Mouse (Mus musculus): ENCODE results near the gene Ankrd65. TPM values are rescaled to one million over a fixed set of nuclear protein-coding genes. Genes with fewer than 3 reads are reported as not detected.

Gene Ankrd65
- total and polyA plus RNA-seq, 3 experiments, result not detected

- dilution Hi-C loops (cut with MboI; ENCODE audit: extremely low pct_ligation_motif_present, extremely low pct_unique_long_range_greater_than_20kb, low sequenced_read_pairs), result no loop called here
Observed at GRCm38 (mm10) chr4:155848434-155849095, 58.3 kb downstream of the Ankrd65 start.

More at GRCm38 (mm10) chr4:155848434-155849095, 58.3 kb downstream of the Ankrd65 start:
- Histone ChIP-seq H3K4me1 (ENCODE audit: control insufficient read depth in 1 of 2, insufficient read depth in 2 of 2) (peaks cover 17 to 54% of the 10 kb centered on the region in 2 experiments), H3K36me3 (replicated peaks in 1 of 2; ENCODE audit: control insufficient read depth in 1 of 2, insufficient read depth in 1 of 2, low read length in 1 of 2) (peaks cover 4 to 29% of the 10 kb centered on the region in 2 experiments), H3K4me3 (replicated peaks in 1 of 3; ENCODE audit: low read depth in 2 of 3, low read length in 2 of 3, poor library complexity in 1 of 3) (peak overlapping the region; percentile 85 to 96 (median 89)), H3K79me2 (replicated peaks; ENCODE audit: control insufficient read depth, extremely low read depth, insufficient read depth, poor library complexity, severe bottlenecking) (peaks cover 19% of the 10 kb centered on the region), H3K27me3 (replicated peaks) (no peaks in the 10 kb centered on the region), H3K9ac (ENCODE audit: insufficient read depth, low read depth) (peak overlapping the region; percentile 89), H3K9me3 (replicated peaks; ENCODE audit: low read length) (no peaks in the 10 kb centered on the region), H3K4me2 (ENCODE audit: insufficient read depth, low read depth, poor library complexity, severe bottlenecking) (peak overlapping the region; percentile 90), H3K27ac (ENCODE audit: insufficient read depth, low read depth) (no peak overlapping the region)
- no peak for DNase-seq (ENCODE audit: extremely low read depth)
- no peak for TF ChIP-seq MAZ (IDR thresholded peaks at IDR 0.05; ENCODE audit: low read depth, low read length)
- peak; percentile 60; the same call in 1 of the 2 replicates for TF ChIP-seq SIN3A (IDR thresholded peaks at IDR 0.05; ENCODE audit: low read length)
- peak; percentile 57 for TF ChIP-seq CHD2 (IDR thresholded peaks at IDR 0.05; ENCODE audit: low read length)
- TF ChIP-seq BHLHE40 (IDR thresholded peaks at IDR 0.05; ENCODE audit: low read depth, low read length), result no peak
- peak; percentile 51; the same call in 1 of the 2 replicates for TF ChIP-seq IRF4 (IDR thresholded peaks at IDR 0.05; ENCODE audit: low read depth, low read length)
- TF ChIP-seq TCF12 (IDR thresholded peaks at IDR 0.05; ENCODE audit: low read depth, low read length), result peak; percentile 35; the same call in 1 of the 2 replicates
- peak; percentile 34; the same call in 1 of the 2 replicates for TF ChIP-seq ELF1 (IDR thresholded peaks at IDR 0.05; ENCODE audit: low read depth, low read length)
- no peak for TF ChIP-seq NELFE (IDR thresholded peaks at IDR 0.05; ENCODE audit: low read depth, low read length)
- in situ Hi-C loops (cut with MboI; ENCODE audit: low pct_ligation_motif_present, low pct_unique_long_range_greater_than_20kb, low sequenced_read_pairs), result no loop called here

Other genes with a start within 250 kb of the Ankrd65 start
Only the 20 nearest of the 28 such genes appear.
- gene Gm10563, start 145.0 kb upstream of the Ankrd65 start, total RNA-seq (2012; rRNA removed), result not detected in 2 replicates
- not detected in 2 replicates for gene Gm10563, start 145.0 kb upstream of the Ankrd65 start, total RNA-seq (2014; rRNA removed)
- gene Gm10563, start 145.0 kb upstream of the Ankrd65 start, polyA plus RNA-seq (2012; ENCODE audit: insufficient read length, low read depth), result not detected in 2 replicates
- gene Mmp23, start 137.1 kb upstream of the Ankrd65 start, total RNA-seq (2012; rRNA removed), result 3.3 and 7.9 TPM in 2 replicates
- gene Mmp23, start 137.1 kb upstream of the Ankrd65 start, total RNA-seq (2014; rRNA removed), result 0.74 and 1.1 TPM in 2 replicates
- gene Mmp23, start 137.1 kb upstream of the Ankrd65 start, polyA plus RNA-seq (2012; ENCODE audit: insufficient read length, low read depth), result 0.95 and 2.0 TPM in 2 replicates
- gene Mib2, start 121.2 kb upstream of the Ankrd65 start, total RNA-seq (2012; rRNA removed), result 24.8 and 66.5 TPM in 2 replicates
- 17.6 and 19.0 TPM in 2 replicates for gene Mib2, start 121.2 kb upstream of the Ankrd65 start, total RNA-seq (2014; rRNA removed)
- 23.6 and 25.5 TPM in 2 replicates for gene Mib2, start 121.2 kb upstream of the Ankrd65 start, polyA plus RNA-seq (2012; ENCODE audit: insufficient read length, low read depth)
- 2.4 and 3.2 TPM in 2 replicates for gene Fndc10, start 96.1 kb upstream of the Ankrd65 start, total RNA-seq (2012; rRNA removed)
- 0.96 and 1.7 TPM in 2 replicates for gene Fndc10, start 96.1 kb upstream of the Ankrd65 start, total RNA-seq (2014; rRNA removed)
- 1.3 and 1.4 TPM in 2 replicates for gene Fndc10, start 96.1 kb upstream of the Ankrd65 start, polyA plus RNA-seq (2012; ENCODE audit: insufficient read length, low read depth)
- 169 and 172 TPM in 2 replicates for gene Ssu72, start 85.6 kb upstream of the Ankrd65 start, total RNA-seq (2012; rRNA removed)
- 245 TPM in 2 replicates for gene Ssu72, start 85.6 kb upstream of the Ankrd65 start, total RNA-seq (2014; rRNA removed)
- gene Ssu72, start 85.6 kb upstream of the Ankrd65 start, polyA plus RNA-seq (2012; ENCODE audit: insufficient read length, low read depth), result 140 and 160 TPM in 2 replicates
- gene Tmem240, start 55.6 kb upstream of the Ankrd65 start, total RNA-seq (2012; rRNA removed), result 0.34 and 0.38 TPM in 2 replicates
- gene Tmem240, start 55.6 kb upstream of the Ankrd65 start, total RNA-seq (2014; rRNA removed), result not detected in 2 replicates
- 0.11 and 0.14 TPM in 2 replicates for gene Tmem240, start 55.6 kb upstream of the Ankrd65 start, polyA plus RNA-seq (2012; ENCODE audit: insufficient read length, low read depth)
- gene Atad3a, start 29.3 kb upstream of the Ankrd65 start, total RNA-seq (2012; rRNA removed), result 154 and 175 TPM in 2 replicates
- gene Atad3a, start 29.3 kb upstream of the Ankrd65 start, total RNA-seq (2014; rRNA removed), result 133 and 135 TPM in 2 replicates
- gene Atad3a, start 29.3 kb upstream of the Ankrd65 start, polyA plus RNA-seq (2012; ENCODE audit: insufficient read length, low read depth), result 182 and 216 TPM in 2 replicates
- gene Vwa1, start 15.7 kb upstream of the Ankrd65 start, total RNA-seq (2012; rRNA removed), result 1.2 and 1.8 TPM in 2 replicates
- gene Vwa1, start 15.7 kb upstream of the Ankrd65 start, total RNA-seq (2014; rRNA removed), result 0.12 and 0.15 TPM in 2 replicates
- 0.12 and 0.13 TPM in 2 replicates for gene Vwa1, start 15.7 kb upstream of the Ankrd65 start, polyA plus RNA-seq (2012; ENCODE audit: insufficient read length, low read depth)
- 0.04 TPM in 2 replicates for gene Tmem88b, start 4.6 kb upstream of the Ankrd65 start, total RNA-seq (2012; rRNA removed)
- not detected in 2 replicates for gene Tmem88b, start 4.6 kb upstream of the Ankrd65 start, total RNA-seq (2014; rRNA removed)
- not detected in 2 replicates for gene Tmem88b, start 4.6 kb upstream of the Ankrd65 start, polyA plus RNA-seq (2012; ENCODE audit: insufficient read length, low read depth)
- 146 and 238 TPM in 2 replicates for gene Mrpl20, start 12.4 kb downstream of the Ankrd65 start, total RNA-seq (2012; rRNA removed)
- gene Mrpl20, start 12.4 kb downstream of the Ankrd65 start, total RNA-seq (2014; rRNA removed), result 230 and 244 TPM in 2 replicates
- gene Mrpl20, start 12.4 kb downstream of the Ankrd65 start, polyA plus RNA-seq (2012; ENCODE audit: insufficient read length, low read depth), result 193 and 212 TPM in 2 replicates
- gene Ccnl2, start 22.1 kb downstream of the Ankrd65 start, total RNA-seq (2012; rRNA removed), result 63.0 and 63.7 TPM in 2 replicates
- gene Ccnl2, start 22.1 kb downstream of the Ankrd65 start, total RNA-seq (2014; rRNA removed), result 67.7 and 79.7 TPM in 2 replicates
- 59.6 and 64.8 TPM in 2 replicates for gene Ccnl2, start 22.1 kb downstream of the Ankrd65 start, polyA plus RNA-seq (2012; ENCODE audit: insufficient read length, low read depth)
- 142 and 149 TPM in 2 replicates for gene Aurkaip1, start 40.8 kb downstream of the Ankrd65 start, total RNA-seq (2012; rRNA removed)
- 162 and 182 TPM in 2 replicates for gene Aurkaip1, start 40.8 kb downstream of the Ankrd65 start, total RNA-seq (2014; rRNA removed)
- 138 and 141 TPM in 2 replicates for gene Aurkaip1, start 40.8 kb downstream of the Ankrd65 start, polyA plus RNA-seq (2012; ENCODE audit: insufficient read length, low read depth)
- 17.2 and 24.0 TPM in 2 replicates for gene Mxra8, start 49.2 kb downstream of the Ankrd65 start, total RNA-seq (2012; rRNA removed)
- 8.8 and 10.8 TPM in 2 replicates for gene Mxra8, start 49.2 kb downstream of the Ankrd65 start, total RNA-seq (2014; rRNA removed)
- gene Mxra8, start 49.2 kb downstream of the Ankrd65 start, polyA plus RNA-seq (2012; ENCODE audit: insufficient read length, low read depth), result 10.8 and 12.4 TPM in 2 replicates
- 52.1 and 55.1 TPM in 2 replicates for gene Dvl1, start 57.0 kb downstream of the Ankrd65 start, total RNA-seq (2012; rRNA removed)
- 25.8 and 28.5 TPM in 2 replicates for gene Dvl1, start 57.0 kb downstream of the Ankrd65 start, total RNA-seq (2014; rRNA removed)
- gene Dvl1, start 57.0 kb downstream of the Ankrd65 start, polyA plus RNA-seq (2012; ENCODE audit: insufficient read length, low read depth), result 21.4 and 23.9 TPM in 2 replicates
- gene Tas1r3, start 72.9 kb downstream of the Ankrd65 start, total RNA-seq (2012; rRNA removed), result 0.63 and 0.89 TPM in 2 replicates
- 0.09 and 0.15 TPM in 2 replicates for gene Tas1r3, start 72.9 kb downstream of the Ankrd65 start, total RNA-seq (2014; rRNA removed)
- 0.34 and 0.47 TPM in 2 replicates for gene Tas1r3, start 72.9 kb downstream of the Ankrd65 start, polyA plus RNA-seq (2012; ENCODE audit: insufficient read length, low read depth)
- 12.1 and 16.2 TPM in 2 replicates for gene Cptp, start 79.0 kb downstream of the Ankrd65 start, total RNA-seq (2012; rRNA removed)
- gene Cptp, start 79.0 kb downstream of the Ankrd65 start, total RNA-seq (2014; rRNA removed), result 8.0 and 9.0 TPM in 2 replicates
- 15.5 and 16.5 TPM in 2 replicates for gene Cptp, start 79.0 kb downstream of the Ankrd65 start, polyA plus RNA-seq (2012; ENCODE audit: insufficient read length, low read depth)
- 97.6 and 103 TPM in 2 replicates for gene Ints11, start 79.1 kb downstream of the Ankrd65 start, total RNA-seq (2012; rRNA removed)
- 83.9 and 88.9 TPM in 2 replicates for gene Ints11, start 79.1 kb downstream of the Ankrd65 start, total RNA-seq (2014; rRNA removed)
- gene Ints11, start 79.1 kb downstream of the Ankrd65 start, polyA plus RNA-seq (2012; ENCODE audit: insufficient read length, low read depth), result 72.5 and 77.1 TPM in 2 replicates
- gene Pusl1, start 101.3 kb downstream of the Ankrd65 start, total RNA-seq (2012; rRNA removed), result 45.7 and 61.4 TPM in 2 replicates
- 32.1 and 38.0 TPM in 2 replicates for gene Pusl1, start 101.3 kb downstream of the Ankrd65 start, total RNA-seq (2014; rRNA removed)
- 29.5 and 37.5 TPM in 2 replicates for gene Pusl1, start 101.3 kb downstream of the Ankrd65 start, polyA plus RNA-seq (2012; ENCODE audit: insufficient read length, low read depth)
- 10.7 and 13.1 TPM in 2 replicates for gene Acap3, start 101.4 kb downstream of the Ankrd65 start, total RNA-seq (2012; rRNA removed)
- 4.2 and 4.3 TPM in 2 replicates for gene Acap3, start 101.4 kb downstream of the Ankrd65 start, total RNA-seq (2014; rRNA removed)
- 10.5 and 13.4 TPM in 2 replicates for gene Acap3, start 101.4 kb downstream of the Ankrd65 start, polyA plus RNA-seq (2012; ENCODE audit: insufficient read length, low read depth)
- 73.5 and 112 TPM in 2 replicates for gene Ube2j2, start 153.4 kb downstream of the Ankrd65 start, total RNA-seq (2012; rRNA removed)
- 137 and 145 TPM in 2 replicates for gene Ube2j2, start 153.4 kb downstream of the Ankrd65 start, total RNA-seq (2014; rRNA removed)
- gene Ube2j2, start 153.4 kb downstream of the Ankrd65 start, polyA plus RNA-seq (2012; ENCODE audit: insufficient read length, low read depth), result 144 and 150 TPM in 2 replicates